In the genomic region with DNA sequence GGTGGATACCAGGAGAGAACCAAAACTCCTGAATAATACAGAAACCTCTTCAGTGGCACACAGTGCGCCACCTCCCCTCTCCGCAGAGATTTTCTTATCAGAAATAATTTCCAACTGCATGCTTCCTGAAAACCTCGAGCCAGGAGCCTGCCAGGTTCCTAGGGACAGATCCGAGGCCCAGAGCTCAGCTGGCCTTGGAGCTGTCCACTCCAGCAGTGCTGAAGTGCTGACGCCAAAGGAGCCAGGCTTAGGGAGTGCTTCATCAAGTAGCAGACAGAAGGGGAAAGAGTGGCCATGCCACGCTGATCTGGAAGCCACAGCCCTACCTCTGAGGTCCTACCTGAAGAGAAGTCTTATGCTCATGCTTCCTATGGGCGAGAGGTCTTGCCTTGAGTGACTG, we compare ENCODE assay signal across 8 mouse cellular contexts. TPM values are rescaled to one million over a fixed set of nuclear protein-coding genes. Genes with fewer than 3 reads are reported as not detected.
A peak's percentile ranks its signal among the peaks of the same experiment; 100 is the strongest.
DNase-seq lines count a peak whose midpoint lies in the region; ATAC-seq and TF ChIP-seq lines count a peak whose summit lies in the region.

No protein-coding gene starts in this region.

- peaks cover 10% of the 10 kb centered on the region; the same call in 1 of the 2 replicates for H3K4me1 ChIP-seq in heart, embryonic 12.5 days (replicated peaks)
- peaks cover 8% of the 10 kb centered on the region; the same call in 1 of the 2 replicates for H3K4me1 ChIP-seq in kidney, postnatal 0 days (replicated peaks; ENCODE audit: insufficient read depth, low read length)
- peaks cover 5% of the 10 kb centered on the region; the same call in 1 of the 2 replicates for H3K4me1 ChIP-seq in stomach, embryonic 16.5 days (ENCODE audit: control insufficient read depth, insufficient read depth, low read length)

- H3K36me3 ChIP-seq in heart, embryonic 12.5 days = peaks cover 15% of the 10 kb centered on the region
- 0 out of 2 replicates have a peak, but pooled peaks cover 3% of the 10 kb centered on the region for H3K36me3 ChIP-seq in kidney, postnatal 0 days (ENCODE audit: insufficient read depth, low read length)
- 0 out of 2 replicates have a peak, but pooled peaks cover 4% of the 10 kb centered on the region for H3K36me3 ChIP-seq in stomach, embryonic 16.5 days (ENCODE audit: control insufficient read depth, insufficient read depth, low read length)

- H3K9ac ChIP-seq in heart, embryonic 12.5 days = no peak overlapping the region
- no peak overlapping the region for H3K9ac ChIP-seq in kidney, postnatal 0 days (ENCODE audit: low read depth, low read length)
- H3K9ac ChIP-seq in stomach, embryonic 16.5 days (ENCODE audit: low read length) = no peak overlapping the region

- no peak overlapping the region for H3K4me3 ChIP-seq in heart, embryonic 12.5 days
- H3K4me3 ChIP-seq in kidney, postnatal 0 days (replicated peaks; ENCODE audit: low read depth, low read length) = no peak overlapping the region
- H3K4me3 ChIP-seq in stomach, embryonic 16.5 days (replicated peaks; ENCODE audit: low read length) = no peak overlapping the region

- no peak for TF ChIP-seq CTCF in kidney, postnatal 0 days (IDR thresholded peaks at IDR 0.05; ENCODE audit: low read depth)

- no peak overlapping the region for H3K4me2 ChIP-seq in heart, embryonic 12.5 days
- H3K4me2 ChIP-seq in kidney, postnatal 0 days (ENCODE audit: low read length) = no peak overlapping the region
- no peak overlapping the region for H3K4me2 ChIP-seq in stomach, embryonic 16.5 days (ENCODE audit: low read depth, low read length)

- H3K9me3 ChIP-seq in heart, embryonic 12.5 days (replicated peaks) = no peaks in the 10 kb centered on the region
- H3K9me3 ChIP-seq in kidney, postnatal 0 days (replicated peaks; ENCODE audit: low read length) = no peaks in the 10 kb centered on the region
- no peaks in the 10 kb centered on the region for H3K9me3 ChIP-seq in stomach, embryonic 16.5 days (replicated peaks; ENCODE audit: control insufficient read depth, low read length)

- 4% methylated on average over 7 of the region's 7 CpGs for WGBS in heart, embryonic 12.5 days
- WGBS in kidney, postnatal 0 days = 4% methylated on average over 7 of the region's 7 CpGs
- whole genome bisulfite sequencing in stomach, embryonic 16.5 days = 9% methylated on average over 7 of the region's 7 CpGs

- H3K27ac ChIP-seq in heart, embryonic 12.5 days (ENCODE audit: poor library complexity, severe bottlenecking) = no peak overlapping the region
- no peak overlapping the region for H3K27ac ChIP-seq in kidney, postnatal 0 days
- H3K27ac ChIP-seq in stomach, embryonic 16.5 days (ENCODE audit: low read length) = no peak overlapping the region

- ATAC-seq in heart, embryonic 12.5 days (ENCODE audit: insufficient number of reproducible peaks, low FRiP score) = 0 out of 2 replicates have a peak, but pooled peaks have one; percentile 15
- no peak for ATAC-seq in kidney, postnatal 0 days (replicated peaks; ENCODE audit: low FRiP score, low read depth)
- peak; percentile 81 for ATAC-seq in megakaryocyte-erythroid progenitor cell, adult 5-6 weeks (replicated peaks; ENCODE audit: low FRiP score, low TSS enrichment, poor library complexity, severe bottlenecking)
- ATAC-seq in stomach, embryonic 16.5 days (ENCODE audit: insufficient read depth, low FRiP score) = peak; percentile 47; the same call in 1 of the 2 replicates

- peaks cover 50% of the 10 kb centered on the region for H3K27me3 ChIP-seq in heart, embryonic 12.5 days (replicated peaks)
- H3K27me3 ChIP-seq in kidney, postnatal 0 days (ENCODE audit: insufficient read depth, low read length) = peaks cover 18% of the 10 kb centered on the region
- peaks cover 25% of the 10 kb centered on the region for H3K27me3 ChIP-seq in stomach, embryonic 16.5 days (ENCODE audit: control insufficient read depth, insufficient read depth, low read length)

- peak; percentile 54 for DNase-seq in right cerebral cortex, postnatal 4 days
- no peak for DNase-seq in right cerebral cortex, adult 18-20 months
- DNase-seq in c-Kit-positive CD71-negative TER-119-negative erythroid progenitor cells, embryonic 14.5 days (ENCODE audit: low read depth) = peak; percentile 67
- peak; percentile 84 for DNase-seq in kidney, postnatal 0 days (ENCODE audit: low spot score)
- no peak for DNase-seq in frontal cortex, postnatal 10 days (ENCODE audit: low spot score in 2 of 2)

RNA-seq across cellular contexts. Expression of a gene that starts 1.5 kb away (rescaled TPM):
- 0.06 and 0.14 TPM in 2 replicates for polyA plus RNA-seq in heart, embryonic 12.5 days (2016; fragmentation: Nextera tagmentation; extraction: Ambion mirVana)
- polyA plus RNA-seq in kidney, postnatal 0 days (2015; fragmentation: Nextera tagmentation; extraction: Ambion mirVana) = 0.34 and 0.36 TPM in 2 replicates
- not detected in 2 replicates for total RNA-seq in megakaryocyte-erythroid progenitor cell, adult 5-6 weeks (2014; fragmentation: Nextera tagmentation)
- 0.19 TPM in 1 of 2 replicates, not detected in the other for total RNA-seq in megakaryocyte-erythroid progenitor cell, adult 5-6 weeks (2017)
- 0.41 and 0.59 TPM in 2 replicates for polyA plus RNA-seq in stomach, embryonic 16.5 days (2015; fragmentation: Nextera tagmentation; extraction: Ambion mirVana)

RNA-seq across cellular contexts. Expression of a gene that starts 9.4 kb away (rescaled TPM):
- polyA plus RNA-seq in heart, embryonic 12.5 days (2016; fragmentation: Nextera tagmentation; extraction: Ambion mirVana) = 51.6 and 54.2 TPM in 2 replicates
- 65.1 and 80.9 TPM in 2 replicates for polyA plus RNA-seq in kidney, postnatal 0 days (2015; fragmentation: Nextera tagmentation; extraction: Ambion mirVana)
- total RNA-seq in megakaryocyte-erythroid progenitor cell, adult 5-6 weeks (2014; fragmentation: Nextera tagmentation) = 11.8 and 14.4 TPM in 2 replicates
- 1.5 and 4.2 TPM in 2 replicates for total RNA-seq in megakaryocyte-erythroid progenitor cell, adult 5-6 weeks (2017)
- 40.9 and 47.4 TPM in 2 replicates for polyA plus RNA-seq in stomach, embryonic 16.5 days (2015; fragmentation: Nextera tagmentation; extraction: Ambion mirVana)

RNA-seq across cellular contexts. Expression of a gene that starts 10.0 kb away (rescaled TPM):
- polyA plus RNA-seq in heart, embryonic 12.5 days (2016; fragmentation: Nextera tagmentation; extraction: Ambion mirVana) = 24.4 and 26.0 TPM in 2 replicates
- 35.1 and 39.2 TPM in 2 replicates for polyA plus RNA-seq in kidney, postnatal 0 days (2015; fragmentation: Nextera tagmentation; extraction: Ambion mirVana)
- 32.1 and 62.2 TPM in 2 replicates for total RNA-seq in megakaryocyte-erythroid progenitor cell, adult 5-6 weeks (2014; fragmentation: Nextera tagmentation)
- total RNA-seq in megakaryocyte-erythroid progenitor cell, adult 5-6 weeks (2017) = 15.5 and 30.5 TPM in 2 replicates
- polyA plus RNA-seq in stomach, embryonic 16.5 days (2015; fragmentation: Nextera tagmentation; extraction: Ambion mirVana) = 20.0 and 22.3 TPM in 2 replicates

RNA-seq across cellular contexts. Expression of a gene that starts 20.3 kb away (rescaled TPM):
- not detected in 2 replicates for polyA plus RNA-seq in heart, embryonic 12.5 days (2016; fragmentation: Nextera tagmentation; extraction: Ambion mirVana)
- polyA plus RNA-seq in kidney, postnatal 0 days (2015; fragmentation: Nextera tagmentation; extraction: Ambion mirVana) = not detected in 2 replicates
- not detected in 2 replicates for total RNA-seq in megakaryocyte-erythroid progenitor cell, adult 5-6 weeks (2014; fragmentation: Nextera tagmentation)
- total RNA-seq in megakaryocyte-erythroid progenitor cell, adult 5-6 weeks (2017) = not detected in 2 replicates
- polyA plus RNA-seq in stomach, embryonic 16.5 days (2015; fragmentation: Nextera tagmentation; extraction: Ambion mirVana) = 0.09 and 0.14 TPM in 2 replicates

RNA-seq across cellular contexts. Expression of a gene that starts 58.5 kb away (rescaled TPM):
- 9.8 and 11.6 TPM in 2 replicates for polyA plus RNA-seq in heart, embryonic 12.5 days (2016; fragmentation: Nextera tagmentation; extraction: Ambion mirVana)
- 11.3 and 14.8 TPM in 2 replicates for polyA plus RNA-seq in kidney, postnatal 0 days (2015; fragmentation: Nextera tagmentation; extraction: Ambion mirVana)
- 38.3 and 50.7 TPM in 2 replicates for total RNA-seq in megakaryocyte-erythroid progenitor cell, adult 5-6 weeks (2014; fragmentation: Nextera tagmentation)
- total RNA-seq in megakaryocyte-erythroid progenitor cell, adult 5-6 weeks (2017) = 35.2 and 44.4 TPM in 2 replicates
- polyA plus RNA-seq in stomach, embryonic 16.5 days (2015; fragmentation: Nextera tagmentation; extraction: Ambion mirVana) = 13.9 and 14.5 TPM in 2 replicates

Comparison
In these comparisons a context has a peak if more than half of its experiments do, and no peak if none do; other contexts are left out.
1. DNase-seq: peak in right cerebral cortex, postnatal 4 days (single experiment), c-Kit-positive CD71-negative TER-119-negative erythroid progenitor cells, embryonic 14.5 days (single experiment) and kidney, postnatal 0 days (single experiment); none in right cerebral cortex, adult 18-20 months (single experiment) and frontal cortex, postnatal 10 days (0 of 2).